Mouse (Mus musculus): Measurements from ENCODE around the gene Tex26.

Gene Tex26

DNA sequence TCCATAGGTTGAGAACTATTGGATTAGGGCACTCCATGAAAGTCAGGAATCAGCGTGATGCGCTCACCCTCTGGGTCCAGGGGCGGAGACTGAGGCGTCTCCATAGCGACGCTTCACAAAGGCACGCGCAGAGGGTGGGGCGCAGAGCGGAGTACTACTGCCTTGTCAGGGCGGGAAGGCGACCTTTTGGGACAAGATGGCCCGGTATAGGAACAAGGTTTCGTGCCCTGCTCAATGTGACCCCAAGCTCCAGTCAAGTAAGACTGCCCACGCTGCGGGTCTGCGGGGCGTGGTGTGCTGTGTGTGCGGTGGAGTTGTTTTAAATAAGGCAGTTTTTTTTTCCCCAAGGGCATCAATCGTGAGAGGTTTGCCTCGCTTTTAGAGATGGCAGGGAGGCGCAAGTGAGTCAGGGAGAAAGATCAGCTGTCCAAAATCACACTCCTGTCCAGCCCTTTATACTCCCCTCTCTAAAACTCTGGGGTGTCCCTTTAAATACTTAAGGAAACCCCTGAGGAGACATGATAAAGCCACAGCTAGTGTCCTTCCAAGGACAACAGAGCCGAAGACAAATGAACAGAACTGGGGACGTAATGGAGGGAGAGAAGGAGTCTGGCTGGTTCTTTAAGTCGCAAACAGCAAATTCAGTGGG, at the start of gene Tex26:
Tex26 (plus strand) TSS at position 130 of the 649 bp plus-strand sequence.
- DNase-seq (ENCODE audit: low read depth, low spot score) = peak; percentile 72

DNA sequence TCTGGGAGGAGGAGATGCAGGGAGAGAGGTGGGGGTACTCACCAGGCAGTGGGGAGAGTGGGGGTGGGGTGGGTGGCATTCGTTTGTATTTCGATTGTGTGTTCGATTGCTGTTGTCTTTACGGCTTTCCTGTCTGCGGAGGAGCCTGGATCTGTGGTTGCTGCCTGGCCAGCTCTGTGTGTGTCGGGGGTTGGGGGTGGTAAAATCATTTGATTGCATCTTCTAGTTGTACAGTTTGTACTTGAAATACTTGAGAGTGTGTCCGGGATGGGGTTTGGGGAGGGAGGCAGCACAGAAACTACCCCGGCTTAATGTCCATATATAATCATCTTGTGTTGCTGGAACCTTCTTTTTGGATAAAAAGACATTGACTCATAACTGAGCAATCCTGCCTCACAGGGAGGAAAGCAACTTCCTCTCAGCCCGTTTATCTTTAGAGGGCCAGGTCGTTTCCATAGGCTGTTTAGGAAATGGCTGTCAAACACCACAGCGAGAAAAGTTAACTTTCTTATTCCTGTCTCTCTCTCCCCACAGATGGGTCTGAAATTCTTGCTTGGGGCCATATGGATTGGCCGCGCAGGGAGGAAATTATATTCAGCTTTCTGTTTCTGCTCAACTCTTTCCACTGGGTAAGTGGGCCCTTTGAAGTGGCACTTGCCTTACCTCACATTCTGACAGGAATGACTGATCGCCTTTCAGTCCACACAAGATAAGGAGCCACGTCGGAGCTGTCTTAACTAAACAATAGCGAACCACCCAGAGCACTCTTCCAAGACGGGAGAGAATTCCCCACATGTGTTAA, 47.7 kb upstream of the Tex26 start:
- no peak for DNase-seq (ENCODE audit: low read depth, low spot score)

DNA sequence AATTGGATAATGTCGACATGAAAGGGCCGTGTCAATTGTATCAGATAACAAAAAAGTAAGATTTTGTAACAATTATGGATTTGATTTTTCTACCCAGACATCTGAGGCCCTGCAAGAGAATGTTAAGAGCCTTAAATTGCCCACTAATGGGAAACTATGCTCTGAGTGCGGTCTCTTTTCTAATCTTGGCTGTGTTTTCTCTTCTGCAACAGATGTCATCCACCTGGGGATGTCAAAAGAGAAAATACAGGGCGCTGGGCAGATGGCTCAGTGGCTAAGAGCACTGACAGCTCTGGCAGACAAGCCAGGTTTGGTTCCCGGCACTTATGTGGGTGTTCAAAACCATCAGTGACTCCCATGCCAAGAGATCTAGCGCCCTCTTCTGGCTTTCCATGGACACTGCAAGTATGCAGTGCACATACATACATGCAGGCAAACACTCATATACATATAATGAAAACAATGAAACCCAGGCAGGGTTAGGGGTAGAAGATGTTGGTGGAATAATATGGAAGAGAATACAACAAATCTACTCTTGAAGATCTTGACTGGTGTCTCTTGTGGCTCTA, 47.0 kb upstream of the Tex26 start:
- DNase-seq (ENCODE audit: low read depth, low spot score) = no peak

DNA sequence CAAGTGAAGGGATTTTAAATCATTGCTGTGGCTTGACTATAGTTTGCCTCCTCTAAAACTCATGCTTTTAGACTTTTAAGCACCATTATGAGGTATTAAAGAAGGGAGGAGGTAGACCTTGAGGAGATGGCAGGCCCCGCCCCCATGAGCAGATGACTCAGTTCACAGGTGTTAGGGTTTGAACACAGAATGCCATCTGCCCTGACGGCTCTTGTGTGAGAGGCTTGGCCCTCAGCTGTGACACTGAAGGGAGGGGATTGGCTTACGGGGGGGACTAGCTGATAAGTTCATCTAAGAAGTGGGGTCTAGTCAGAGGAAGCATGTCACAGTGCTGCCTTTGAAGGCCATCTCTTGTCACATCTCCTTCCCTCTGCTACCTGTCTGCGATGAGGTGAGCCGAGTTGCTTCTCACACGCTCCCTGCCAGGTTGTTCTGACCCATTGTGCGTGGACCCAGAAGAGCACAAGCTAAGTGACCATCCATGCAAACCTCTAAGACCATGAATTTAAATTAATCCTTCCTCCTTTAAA, 37.9 kb upstream of the Tex26 start:
- DNase-seq (ENCODE audit: low read depth, low spot score) = no peak

DNA sequence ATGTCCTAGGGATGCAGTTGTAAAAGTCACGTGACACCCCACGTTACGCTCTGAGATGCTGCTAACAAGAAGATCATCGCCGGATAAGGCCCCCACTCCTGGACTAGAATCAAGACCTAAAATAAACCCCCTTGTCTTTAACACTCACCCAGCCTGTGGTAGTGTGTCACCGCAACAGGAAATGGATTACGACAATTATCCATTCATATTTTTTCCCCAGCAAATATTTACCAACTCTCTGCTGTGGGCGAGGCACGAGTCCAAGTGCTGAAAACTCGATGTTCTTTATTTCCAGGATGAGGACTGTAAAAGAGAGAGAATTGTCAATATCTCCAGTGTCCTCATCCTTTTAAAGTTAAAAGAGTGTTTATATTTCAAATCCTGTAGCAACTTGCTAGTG, 37.4 kb upstream of the Tex26 start:
- DNase-seq (ENCODE audit: low read depth, low spot score) = no peak

DNA sequence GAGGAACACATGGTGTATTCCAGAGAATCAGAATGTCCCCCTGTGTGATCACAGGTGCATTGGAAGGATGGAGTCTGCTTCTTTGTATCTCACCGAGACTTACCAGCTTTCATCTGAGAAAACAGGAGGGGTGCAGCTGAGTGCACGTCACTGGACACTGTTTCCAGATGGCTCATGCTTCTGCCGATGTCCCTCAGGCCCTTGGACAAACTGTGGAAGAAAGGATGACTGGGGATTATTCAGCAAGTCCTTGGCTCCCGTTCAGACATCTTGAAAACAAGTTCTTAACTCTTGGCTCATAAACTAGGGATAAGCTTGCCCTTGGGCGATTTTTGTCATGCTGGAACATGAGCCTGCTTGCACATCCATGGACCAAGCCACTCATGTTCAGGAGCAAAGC, 36.1 kb upstream of the Tex26 start:
- no peak for DNase-seq (ENCODE audit: low read depth, low spot score)

DNA sequence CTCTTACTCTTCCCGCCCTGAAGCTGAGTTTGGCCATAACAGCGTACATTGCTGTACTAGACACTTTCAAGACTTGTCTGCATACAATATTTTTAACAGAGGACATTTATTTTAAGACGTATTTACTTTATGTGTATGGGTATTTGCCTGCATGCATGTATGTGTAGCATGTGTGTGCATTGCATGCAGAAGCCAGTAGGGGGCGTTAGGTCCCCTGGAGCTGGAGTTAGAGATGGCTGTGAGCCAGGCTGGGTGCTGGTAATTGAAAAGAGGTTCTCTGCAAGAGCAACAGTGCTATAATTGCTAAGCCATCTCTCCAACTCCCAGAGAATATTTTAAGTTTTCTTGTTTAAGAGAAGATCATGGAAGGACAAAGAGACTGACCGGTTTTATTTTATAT, 34.8 kb upstream of the Tex26 start:
- no peak for DNase-seq (ENCODE audit: low read depth, low spot score)

DNA sequence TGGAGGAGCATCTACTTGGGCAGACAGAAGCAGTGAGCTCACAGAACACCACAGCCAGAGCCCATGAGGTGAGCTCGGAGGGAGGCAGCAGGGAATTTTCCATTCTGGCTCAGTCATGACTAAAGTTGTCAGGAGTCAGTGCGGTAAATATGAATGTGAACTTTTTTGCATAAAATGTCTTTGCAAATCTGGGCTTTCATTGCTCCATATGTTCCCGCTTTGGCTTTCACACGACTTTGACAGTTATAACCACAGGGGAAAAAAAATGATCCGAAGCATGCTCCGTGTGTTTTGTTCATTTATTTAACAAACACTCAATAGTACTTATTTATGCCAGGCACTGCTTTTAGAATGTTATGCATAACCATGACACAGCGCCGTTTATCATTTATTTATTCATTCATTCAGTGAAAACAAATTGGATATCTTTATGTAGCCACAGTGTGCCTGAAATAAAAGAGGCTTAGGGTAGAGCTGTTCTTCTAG, 32.6 kb upstream of the Tex26 start:
- peak; percentile 70 for DNase-seq (ENCODE audit: low read depth, low spot score)

DNA sequence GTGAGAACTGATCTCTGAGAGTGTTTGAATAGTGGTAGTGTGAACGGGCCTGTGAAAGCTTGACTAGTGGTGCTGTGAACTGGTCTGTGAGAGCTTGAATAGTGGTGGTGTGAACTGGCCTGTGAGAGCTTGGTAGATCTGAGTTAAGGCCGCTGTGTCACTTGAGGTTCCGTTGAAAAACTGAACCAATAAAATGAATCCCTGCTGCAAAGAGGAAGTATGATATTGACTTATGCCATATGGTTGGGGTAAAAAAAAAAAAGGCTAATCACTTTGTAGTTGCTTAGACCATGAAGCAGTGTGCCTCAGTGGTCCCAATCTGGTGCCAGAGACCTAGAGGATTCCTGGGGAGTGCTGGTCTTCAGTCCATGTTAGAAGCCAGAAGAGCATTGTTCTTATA, 30.0 kb upstream of the Tex26 start:
- no peak for DNase-seq (ENCODE audit: low read depth, low spot score)

DNA sequence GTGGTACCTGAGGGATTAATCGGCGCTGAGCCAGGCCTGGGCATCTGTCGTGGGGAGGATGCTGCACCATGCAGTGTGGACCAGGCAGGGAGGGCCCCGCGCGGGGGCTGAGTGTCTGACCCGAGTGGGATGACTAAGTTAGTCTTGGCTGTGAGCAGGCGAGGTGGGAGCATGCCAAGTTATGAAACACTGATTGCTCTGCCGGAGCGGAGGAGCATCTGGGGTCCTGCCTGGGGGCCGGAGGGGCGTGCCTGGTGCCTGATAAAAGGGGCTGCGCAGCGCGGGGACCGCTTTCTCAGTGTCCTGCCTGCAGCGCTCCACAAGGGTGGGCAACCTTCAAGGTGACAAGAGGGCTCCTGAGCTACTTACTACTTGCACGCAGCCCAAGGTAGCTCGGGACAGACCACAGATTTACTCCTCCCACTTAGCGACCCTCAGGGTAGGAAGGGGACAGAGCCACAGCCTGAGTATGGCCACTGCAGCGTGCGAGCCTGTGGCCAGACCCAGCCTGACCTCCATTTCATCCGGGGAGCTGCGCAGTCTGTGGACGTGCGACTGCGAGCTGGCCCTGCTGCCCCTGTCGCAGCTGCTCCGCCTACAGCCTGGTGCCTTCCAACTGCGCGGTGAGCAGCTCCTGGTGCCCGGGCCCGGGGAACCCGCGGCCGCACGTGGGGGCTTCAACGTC, 27.8 kb upstream of the Tex26 start, which contains the start of gene Medag:
Medag (plus strand) TSS at position 241 of the 685 bp plus-strand sequence.
- DNase-seq (ENCODE audit: low read depth, low spot score) = no peak

DNA sequence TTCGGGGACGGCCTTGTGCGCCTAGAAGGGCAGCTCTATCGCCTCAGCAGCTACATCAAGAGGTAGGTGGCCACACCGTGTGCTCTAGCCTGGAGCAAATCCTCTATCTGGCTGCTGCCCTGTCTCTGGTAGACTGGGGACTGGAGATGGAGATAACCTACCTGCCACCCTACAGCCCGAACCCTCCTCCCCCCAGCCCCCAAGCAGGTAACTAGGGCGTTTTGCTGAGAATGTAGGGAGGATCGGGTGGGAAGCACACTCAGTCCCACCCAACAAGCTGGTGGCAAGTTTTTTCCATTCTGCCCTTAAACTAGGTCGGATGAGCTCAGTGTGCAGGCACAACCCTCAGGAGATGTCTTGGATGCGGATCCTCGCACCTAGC, 27.3 kb upstream of the Tex26 start:
- no peak for DNase-seq (ENCODE audit: low read depth, low spot score)

DNA sequence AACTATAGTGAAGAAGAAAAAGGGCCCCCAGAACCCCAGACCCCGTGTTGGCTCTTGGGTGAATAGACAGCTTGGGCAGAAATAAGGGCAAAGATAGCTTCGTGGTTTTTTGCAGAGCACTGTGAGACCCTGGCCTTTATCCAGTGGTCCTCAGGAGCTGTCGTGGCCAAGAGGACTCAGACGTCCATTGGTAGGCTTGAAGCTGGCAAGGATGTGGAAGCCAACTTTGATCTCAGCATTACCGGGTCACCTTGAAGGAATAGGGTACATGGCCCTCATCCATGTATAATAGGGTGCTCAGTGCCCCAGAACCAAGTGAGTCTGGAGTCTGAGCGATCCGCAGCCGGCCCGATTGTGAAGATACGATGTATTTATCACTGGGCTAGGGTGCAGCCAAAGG, 26.8 kb upstream of the Tex26 start:
- no peak for DNase-seq (ENCODE audit: low read depth, low spot score)

DNA sequence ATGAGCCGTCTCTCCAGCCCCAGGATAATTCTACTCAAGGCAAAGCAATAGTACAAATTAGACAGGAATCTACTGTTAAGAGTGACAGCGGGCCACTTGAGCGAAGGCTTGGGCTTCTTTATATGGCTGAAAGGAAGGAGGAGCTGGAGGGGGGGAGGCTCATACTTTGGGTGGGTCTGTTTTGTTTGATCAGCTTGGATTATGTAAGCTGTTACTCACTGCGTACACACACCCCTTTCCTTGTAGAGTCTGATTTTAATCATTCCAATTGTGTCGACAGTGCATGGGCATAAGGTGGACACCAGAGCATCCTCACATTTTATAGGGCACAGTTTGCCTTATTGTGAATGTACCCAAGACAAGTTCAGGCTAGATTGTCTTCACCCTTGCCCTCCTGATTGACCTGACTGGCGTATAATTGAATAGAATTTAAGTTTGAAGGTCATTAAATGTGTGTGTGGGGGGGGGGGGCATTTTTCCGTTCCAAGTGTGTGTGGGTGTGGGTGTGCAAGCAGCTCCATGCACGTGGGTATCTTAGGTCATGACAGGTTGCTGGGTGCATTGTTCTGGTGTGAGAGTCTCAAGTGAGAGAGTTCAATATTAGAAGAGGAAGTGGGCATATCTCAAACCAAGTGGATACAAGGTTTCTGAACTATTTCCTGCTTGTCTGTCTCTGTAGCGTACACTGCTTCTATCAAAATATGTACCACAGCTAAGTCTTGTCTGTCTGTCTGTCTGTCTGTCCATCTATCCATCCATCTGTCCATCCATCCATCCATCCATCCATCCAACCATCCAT, 24.9 kb upstream of the Tex26 start:
- DNase-seq (ENCODE audit: low read depth, low spot score) = no peak

DNA sequence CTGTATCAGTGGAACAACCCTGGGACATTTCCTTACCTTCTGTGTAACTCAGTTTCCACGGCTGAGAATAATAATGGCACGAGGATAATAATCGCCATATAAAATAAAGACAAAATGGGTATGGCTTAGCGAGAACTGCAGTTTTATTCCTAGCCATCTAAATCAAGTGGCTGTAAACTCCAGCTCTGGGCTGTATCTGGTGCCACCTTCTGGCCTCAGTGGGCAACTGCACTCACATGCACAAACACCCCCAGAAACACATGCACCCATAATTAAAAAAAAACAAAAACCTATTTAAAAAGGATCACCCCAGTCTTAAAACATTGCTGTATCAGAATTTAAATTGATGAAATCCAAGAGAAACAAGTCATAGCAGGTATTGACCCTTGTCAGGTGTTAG, 22.1 kb upstream of the Tex26 start:
- no peak for DNase-seq (ENCODE audit: low read depth, low spot score)

DNA sequence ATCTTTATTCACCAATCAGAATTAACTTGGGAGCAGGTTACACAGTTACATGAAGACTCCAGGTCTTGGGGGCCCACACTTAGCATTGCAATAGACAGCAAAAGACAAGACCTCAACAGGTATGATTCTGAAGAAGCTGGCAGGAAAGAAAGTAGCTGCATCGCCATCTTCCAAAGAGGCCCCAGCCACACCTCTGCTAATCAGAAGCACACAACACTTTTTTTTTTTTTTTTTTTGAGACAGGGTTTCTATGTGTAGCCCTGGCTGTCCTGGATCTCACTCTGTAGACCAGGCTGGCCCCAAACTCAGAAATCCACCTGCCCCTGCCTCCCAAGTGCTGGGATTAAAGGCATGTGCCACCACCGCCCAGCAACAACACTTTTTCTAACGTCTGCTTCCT, 12.9 kb upstream of the Tex26 start:
- DNase-seq (ENCODE audit: low read depth, low spot score) = no peak

DNA sequence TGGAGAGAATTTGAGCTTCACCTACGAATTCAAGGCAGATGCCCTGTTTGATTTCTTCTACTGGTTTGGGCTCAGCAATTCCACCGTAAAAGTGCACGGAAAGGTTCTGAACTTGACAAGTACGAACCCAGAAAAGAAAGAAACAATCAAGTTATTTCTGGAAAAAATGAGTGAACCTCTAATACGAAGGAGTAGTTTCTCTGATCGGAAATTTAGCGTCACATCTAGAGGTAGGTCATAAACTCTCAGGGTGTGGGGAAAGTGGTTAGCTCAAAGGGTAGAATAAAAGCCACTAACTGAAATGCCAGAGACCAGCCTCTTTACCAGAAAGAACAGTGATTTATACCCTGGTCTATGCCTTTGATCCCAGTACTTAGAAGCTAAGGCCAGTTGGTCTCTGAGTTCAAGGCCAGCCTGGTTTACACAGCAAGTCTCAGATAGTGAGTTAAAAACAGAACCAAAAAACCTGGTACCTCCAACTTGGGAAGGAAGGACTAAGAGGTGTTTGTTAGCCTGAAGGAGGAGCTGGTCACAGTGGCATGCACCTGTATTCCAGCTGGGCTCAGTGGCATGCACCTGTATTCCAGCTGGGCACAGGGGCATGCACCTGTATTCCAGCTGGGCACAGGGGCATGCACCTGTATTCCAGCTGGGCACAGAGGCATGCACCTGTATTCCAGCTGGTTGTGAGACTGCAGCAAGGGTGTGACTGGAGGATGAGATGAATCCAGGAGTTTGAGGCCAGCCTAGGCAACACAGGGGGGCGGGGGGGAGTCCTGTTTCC, 12.0 kb upstream of the Tex26 start:
- no peak for DNase-seq (ENCODE audit: low read depth, low spot score)

DNA sequence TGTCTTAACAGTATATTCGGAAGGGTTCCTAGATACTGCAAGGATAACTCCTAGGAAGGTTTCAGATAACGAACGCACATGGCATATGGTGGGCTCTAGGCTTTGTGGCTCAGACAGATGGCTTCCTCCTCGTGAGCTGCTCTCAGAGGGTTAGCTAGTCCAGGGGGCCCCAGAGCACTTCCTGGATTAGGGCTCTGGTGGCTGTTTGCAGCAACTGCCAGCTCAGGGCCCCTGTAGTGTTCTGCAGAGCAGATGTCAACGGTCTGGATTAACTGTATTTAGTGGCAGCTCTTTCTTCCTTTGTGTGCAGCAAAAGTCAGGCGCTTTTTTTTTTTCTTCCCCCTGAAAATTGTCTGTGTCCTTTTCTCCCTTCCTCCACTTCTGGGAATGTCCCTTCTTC, 11.1 kb upstream of the Tex26 start:
- DNase-seq (ENCODE audit: low read depth, low spot score) = no peak

DNA sequence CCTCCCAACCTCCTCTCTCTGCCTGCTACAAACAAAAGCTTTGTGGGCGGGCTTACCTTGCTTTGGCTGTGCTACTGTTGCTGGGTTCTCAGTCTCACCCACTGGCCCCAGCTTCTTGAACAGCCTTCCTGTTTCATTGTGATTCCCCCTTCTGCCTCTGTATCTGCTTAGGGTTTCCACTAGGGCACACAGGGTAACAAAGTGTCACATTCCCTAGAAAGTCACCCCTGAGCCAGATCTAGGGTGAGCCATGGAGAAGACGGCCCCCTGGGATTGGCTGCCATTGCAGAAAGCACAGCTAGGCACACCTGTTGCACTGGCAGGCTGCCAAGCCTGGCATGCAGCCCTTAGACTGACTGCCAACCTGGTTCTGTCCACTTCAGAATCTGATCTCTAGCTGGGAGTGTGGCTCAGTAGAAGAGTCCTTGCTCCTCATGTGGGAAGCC, 10.6 kb upstream of the Tex26 start:
- no peak for DNase-seq (ENCODE audit: low read depth, low spot score)

DNA sequence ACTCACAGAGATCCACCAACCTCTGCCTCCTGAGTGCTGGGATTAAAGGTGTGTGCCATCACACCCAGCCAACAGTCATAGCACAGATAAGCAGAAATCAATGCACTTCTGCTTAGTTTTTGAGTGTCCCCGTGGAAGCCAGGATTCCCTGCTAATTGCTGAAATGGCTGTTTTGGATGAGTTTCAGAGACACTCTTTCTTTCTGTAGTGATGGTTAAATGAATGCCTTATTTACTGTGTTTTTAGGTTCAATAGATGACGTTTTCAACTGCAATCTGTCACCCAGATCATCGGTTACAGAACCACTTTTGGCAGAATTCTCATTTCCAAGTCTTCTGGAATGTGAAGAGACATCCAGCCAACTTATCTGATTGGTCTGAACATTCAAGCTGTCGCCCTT, 9.9 kb upstream of the Tex26 start:
- DNase-seq (ENCODE audit: low read depth, low spot score) = no peak

DNA sequence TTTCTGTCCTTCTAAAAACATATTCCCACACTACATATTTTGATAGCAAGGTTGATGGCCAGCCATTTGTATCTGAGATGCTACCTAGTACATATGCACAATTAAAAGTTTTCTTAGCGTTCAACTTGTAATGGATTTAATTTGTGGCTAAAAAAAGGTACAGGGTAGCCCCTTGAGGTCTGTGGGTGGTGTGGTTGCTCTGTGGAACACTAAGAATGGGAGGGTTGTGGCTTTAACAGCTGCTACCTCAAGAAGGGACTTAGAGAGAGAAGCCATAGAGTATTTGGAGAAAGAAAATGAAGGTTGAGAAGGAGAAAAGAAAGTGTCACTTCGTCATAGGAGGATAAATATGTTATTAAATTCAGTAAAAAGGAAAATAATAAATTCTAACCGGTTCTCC, 8.5 kb upstream of the Tex26 start:
- no peak for DNase-seq (ENCODE audit: low read depth, low spot score)

Data from brain, embryonic 18.5 days (tissue).